Mouse (Mus musculus) hindbrain, embryonic 16.5 days (tissue): ENCODE measurements at regions not wholly inside any gene's neighbourhood (a gene's known extent, or its start where the extent isn't known, plus 50 kb on each side); places are given as distances from the start of the nearest gene placed in this dataset.
A peak's percentile ranks its signal among the peaks of the same experiment; 100 is the strongest.

Source experiments
- ATAC-seq: fragments of 200-750 bp; cut with Nextera tagmentation; 2 replicates; pipeline ENCODE4 v1.8.0; 2017; ENCODE audit warnings: moderate TSS enrichment, moderate library complexity
- H3K27ac ChIP-seq: fragments of 300-500 bp; sonication (generic); 2 replicates; pipeline ENCODE4 v1.5.1; 2014; ENCODE audit warnings: low read depth, mild to moderate bottlenecking, control low read depth, low read length, moderate library complexity
- H3K27me3 ChIP-seq: fragments of 300-500 bp; sonication (generic); replicated peaks from 2 replicates; pipeline ENCODE4 v1.6.1; 2014; ENCODE audit warnings: low read length; ENCODE audit not compliant: control insufficient read depth, insufficient read depth
- H3K36me3 ChIP-seq: fragments of 300-500 bp; sonication (generic); 2 replicates; pipeline ENCODE4 v1.6.1; 2014; ENCODE audit warnings: mild to moderate bottlenecking, low read length, moderate library complexity, mixed read lengths; ENCODE audit not compliant: control insufficient read depth, insufficient read depth
- H3K4me1 ChIP-seq: fragments of 300-500 bp; sonication (generic); 2 replicates; pipeline ENCODE4 v1.6.1; 2014; ENCODE audit warnings: low read depth, low read length; ENCODE audit not compliant: control insufficient read depth, insufficient read depth
- H3K4me2 ChIP-seq: fragments of 300-500 bp; sonication (generic); 2 replicates; pipeline ENCODE4 v1.6.1; 2014; ENCODE audit warnings: mild to moderate bottlenecking, low read length, control low read depth, moderate library complexity
- H3K4me3 ChIP-seq: fragments of 300-500 bp; sonication (generic); 2 replicates; pipeline ENCODE4 v1.5.1; 2014; ENCODE audit warnings: mild to moderate bottlenecking, low read length, control low read depth, moderate library complexity
- H3K9ac ChIP-seq: fragments of 300-500 bp; sonication (generic); 2 replicates; pipeline ENCODE4 v1.6.1; 2014; ENCODE audit warnings: low read depth, mild to moderate bottlenecking, control low read depth, low read length, moderate library complexity
- H3K9me3 ChIP-seq: fragments of 300-500 bp; sonication (generic); 2 replicates; pipeline ENCODE4 v1.6.1; 2014; ENCODE audit warnings: mild to moderate bottlenecking, low read length, moderate library complexity; ENCODE audit not compliant: control insufficient read depth
- WGBS: fragments of 180-500 bp; shearing (Covaris S2); extraction: QIAGEN DNeasy Blood & Tissue Kit; methylation state at CpG from one replicate; pipeline ENCODE4 v1.1.7; 2014; 5-methylcytosine and 5-hydroxymethylcytosine counted together

GRCm38 (mm10) chr1:183640568-183640967, 222.6 kb downstream of the Hhipl2 start:
- H3K36me3 ChIP-seq, result no peaks in the 10 kb centered on the region
- peaks cover 3% of the 10 kb centered on the region; the same call in 1 of the 2 replicates for H3K4me1 ChIP-seq
- H3K27me3 ChIP-seq, result no peaks in the 10 kb centered on the region
- 29% methylated on average over 8 of the region's 8 CpGs for WGBS
- no peak overlapping the region for H3K9ac ChIP-seq
- H3K4me2 ChIP-seq, result peak overlapping the region; percentile 27; the same call in 1 of the 2 replicates
- H3K27ac ChIP-seq, result no peak overlapping the region
- no peak for ATAC-seq
- H3K4me3 ChIP-seq, result no peak overlapping the region
- no peaks in the 10 kb centered on the region for H3K9me3 ChIP-seq

- Histone ChIP-seq H3K27ac (no peak overlapping the region), H3K27me3 (no peaks in the 10 kb centered on the region), H3K9me3 (no peaks in the 10 kb centered on the region), H3K4me3 (no peak overlapping the region), H3K4me1 (peaks cover 3% of the 10 kb centered on the region; the same call in 1 of the 2 replicates), H3K9ac (no peak overlapping the region), H3K36me3 (no peaks in the 10 kb centered on the region), H3K4me2 (no peak overlapping the region)
- ATAC-seq, result no peak
- whole genome bisulfite sequencing, result 51% methylated on average over 2 of the region's 2 CpGs
Measured at GRCm38 (mm10) chr1:183644001-183644400, 226.0 kb downstream of the Hhipl2 start.

GRCm38 (mm10) chr1:183653878-183654277, 235.9 kb downstream of the Hhipl2 start:
- no peak overlapping the region for H3K27ac ChIP-seq
- H3K4me2 ChIP-seq, result no peak overlapping the region
- H3K27me3 ChIP-seq, result no peaks in the 10 kb centered on the region
- ATAC-seq, result no peak
- H3K4me1 ChIP-seq, result no peaks in the 10 kb centered on the region
- no peak overlapping the region for H3K9ac ChIP-seq
- 87% methylated on average over 6 of the region's 6 CpGs for WGBS
- H3K9me3 ChIP-seq, result no peaks in the 10 kb centered on the region
- no peak overlapping the region for H3K4me3 ChIP-seq
- H3K36me3 ChIP-seq, result no peaks in the 10 kb centered on the region

GRCm38 (mm10) chr1:183657043-183657442, 239.0 kb downstream of the Hhipl2 start:
- 56% methylated on average over 5 of the region's 5 CpGs for WGBS
- Histone ChIP-seq H3K9me3 (no peaks in the 10 kb centered on the region), H3K36me3 (no peaks in the 10 kb centered on the region), H3K4me3 (no peak overlapping the region), H3K27ac (no peak overlapping the region), H3K4me1 (no peaks in the 10 kb centered on the region), H3K27me3 (no peaks in the 10 kb centered on the region), H3K9ac (no peak overlapping the region), H3K4me2 (no peak overlapping the region)
- no peak for ATAC-seq

GRCm38 (mm10) chr1:183660541-183660940, 242.5 kb downstream of the Hhipl2 start:
- H3K4me3 ChIP-seq, result no peak overlapping the region
- 81% methylated on average over 2 of the region's 2 CpGs for WGBS
- ATAC-seq, result no peak

GRCm38 (mm10) chr1:183662369-183663043, 244.5 kb downstream of the Hhipl2 start:
- Histone ChIP-seq H3K9ac (0 out of 2 replicates have a peak overlapping the region, but pooled peaks have one; percentile 17), H3K36me3 (no peaks in the 10 kb centered on the region), H3K27me3 (no peaks in the 10 kb centered on the region), H3K9me3 (peaks cover 4% of the 10 kb centered on the region; the same call in 1 of the 2 replicates), H3K4me3 (no peak overlapping the region), H3K4me2 (no peak overlapping the region), H3K27ac (no peak overlapping the region), H3K4me1 (no peaks in the 10 kb centered on the region)
- ATAC-seq, result no peak
- 74% methylated on average over 15 of the region's 15 CpGs for WGBS

More at GRCm38 (mm10) chr1:183660541-183660940, 242.5 kb downstream of the Hhipl2 start:
- no peak overlapping the region for H3K9ac ChIP-seq
- no peaks in the 10 kb centered on the region for H3K4me1 ChIP-seq
- no peaks in the 10 kb centered on the region for H3K27me3 ChIP-seq
- no peak overlapping the region for H3K27ac ChIP-seq
- H3K4me2 ChIP-seq, result no peak overlapping the region
- no peaks in the 10 kb centered on the region for H3K9me3 ChIP-seq
- no peaks in the 10 kb centered on the region for H3K36me3 ChIP-seq

GRCm38 (mm10) chr1:183669271-183669670, 251.3 kb downstream of the Hhipl2 start:
- H3K27me3 ChIP-seq, result no peaks in the 10 kb centered on the region
- no peak overlapping the region for H3K4me2 ChIP-seq
- H3K4me1 ChIP-seq, result peaks cover 6% of the 10 kb centered on the region; the same call in 1 of the 2 replicates
- H3K27ac ChIP-seq, result no peak overlapping the region
- no peak overlapping the region for H3K4me3 ChIP-seq
- H3K9ac ChIP-seq, result no peak overlapping the region
- 79% methylated on average over 8 of the region's 8 CpGs for WGBS
- peaks cover 4% of the 10 kb centered on the region; the same call in 1 of the 2 replicates for H3K9me3 ChIP-seq
- ATAC-seq, result peak; percentile 17; the same call in 1 of the 2 replicates
- no peaks in the 10 kb centered on the region for H3K36me3 ChIP-seq

- Histone ChIP-seq H3K4me1 (peaks cover 6% of the 10 kb centered on the region; the same call in 1 of the 2 replicates), H3K9me3 (peaks cover 4% of the 10 kb centered on the region; the same call in 1 of the 2 replicates), H3K36me3 (no peaks in the 10 kb centered on the region), H3K27me3 (no peaks in the 10 kb centered on the region), H3K9ac (no peak overlapping the region), H3K4me2 (no peak overlapping the region), H3K27ac (no peak overlapping the region), H3K4me3 (no peak overlapping the region)
- 58% methylated on average over 11 of the region's 11 CpGs for WGBS
- peak; percentile 65; the same call in 1 of the 2 replicates for ATAC-seq
Measured at GRCm38 (mm10) chr1:183669674-183670073, 251.7 kb downstream of the Hhipl2 start.

- no peaks in the 10 kb centered on the region for H3K27me3 ChIP-seq
- ATAC-seq, result no peak
- H3K9ac ChIP-seq, result no peak overlapping the region
- WGBS, result 80% methylated on average over 7 of the region's 7 CpGs
- peaks cover 4% of the 10 kb centered on the region; the same call in 1 of the 2 replicates for H3K9me3 ChIP-seq
- H3K36me3 ChIP-seq, result no peaks in the 10 kb centered on the region
- H3K4me1 ChIP-seq, result peaks cover 6% of the 10 kb centered on the region; the same call in 1 of the 2 replicates
- H3K4me2 ChIP-seq, result no peak overlapping the region
- H3K4me3 ChIP-seq, result no peak overlapping the region
- no peak overlapping the region for H3K27ac ChIP-seq
Measured at GRCm38 (mm10) chr1:183670542-183670941, 252.5 kb downstream of the Hhipl2 start.
